Mouse (Mus musculus): Measurements from ENCODE around the gene Ngfr.

DNA sequence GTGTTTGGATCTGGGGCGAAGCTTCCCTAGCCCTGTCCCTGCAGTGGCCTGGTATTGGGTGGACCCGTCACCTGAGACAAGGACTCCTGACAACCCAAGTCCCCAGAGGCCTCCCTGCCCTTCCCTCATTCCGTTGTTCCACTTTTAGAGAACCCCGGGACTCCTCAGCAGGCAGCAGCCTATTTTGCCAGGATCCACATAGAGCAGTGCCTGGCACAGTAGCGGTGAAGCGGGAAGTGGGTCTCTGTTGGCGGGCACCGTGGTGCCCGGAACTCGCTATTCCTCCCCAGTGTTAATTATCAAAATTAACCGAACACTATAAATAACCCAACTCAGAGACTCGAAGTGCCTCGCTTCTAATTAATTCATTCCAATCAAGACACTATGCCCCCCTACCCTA lies 10.2 kb upstream of the Ngfr start:
- TF ChIP-seq CTCF (IDR thresholded peaks at IDR 0.05; ENCODE audit: low read depth) (no peak), EP300 (IDR thresholded peaks at IDR 0.05; ENCODE audit: low read depth) (no peak)
